Mouse (Mus musculus): ENCODE measurements at regions not wholly inside any gene's neighbourhood (a gene's known extent, or its start where the extent isn't known, plus 50 kb on each side); places are given as distances from the start of the nearest gene placed in this dataset.

- Histone ChIP-seq H3K4me3 (ENCODE audit: low read length) (no peak overlapping the region), H3K9me3 (ENCODE audit: control insufficient read depth, low read length) (no peaks in the 10 kb centered on the region), H3K36me3 (ENCODE audit: control insufficient read depth, insufficient read depth, low read length) (no peaks in the 10 kb centered on the region), H3K27me3 (ENCODE audit: control insufficient read depth, insufficient read depth, low read length) (0 out of 2 replicates have a peak, but pooled peaks cover 7% of the 10 kb centered on the region), H3K4me1 (ENCODE audit: control insufficient read depth, insufficient read depth, low read length) (0 out of 2 replicates have a peak, but pooled peaks cover 5% of the 10 kb centered on the region), H3K9ac (ENCODE audit: low read depth, low read length) (no peak overlapping the region), H3K27ac (ENCODE audit: low read depth, low read length) (no peak overlapping the region), H3K4me2 (replicated peaks; ENCODE audit: low read depth, low read length) (no peak overlapping the region)
- peak; percentile 60 for ATAC-seq (ENCODE audit: low FRiP score, low TSS enrichment)
- 44% methylated on average over 15 of the region's 15 CpGs for WGBS
Measured at GRCm38 (mm10) chr8:8779931-8780330, 89.6 kb upstream of the Arglu1 start.

- Histone ChIP-seq H3K27ac (ENCODE audit: low read depth, low read length) (no peak overlapping the region), H3K27me3 (ENCODE audit: control insufficient read depth, insufficient read depth, low read length) (0 out of 2 replicates have a peak, but pooled peaks cover under 1% of the 10 kb centered on the region), H3K9ac (ENCODE audit: low read depth, low read length) (no peak overlapping the region), H3K36me3 (ENCODE audit: control insufficient read depth, insufficient read depth, low read length) (no peaks in the 10 kb centered on the region), H3K9me3 (ENCODE audit: control insufficient read depth, low read length) (no peaks in the 10 kb centered on the region), H3K4me3 (ENCODE audit: low read length) (no peak overlapping the region), H3K4me2 (replicated peaks; ENCODE audit: low read depth, low read length) (no peak overlapping the region), H3K4me1 (ENCODE audit: control insufficient read depth, insufficient read depth, low read length) (0 out of 2 replicates have a peak, but pooled peaks cover 8% of the 10 kb centered on the region)
- ATAC-seq (ENCODE audit: low FRiP score, low TSS enrichment): no peak
- 24% methylated on average over 5 of the region's 5 CpGs for WGBS
Measured at GRCm38 (mm10) chr8:8774496-8775015, 84.2 kb upstream of the Arglu1 start.

- WGBS: 68% methylated on average over 5 of the region's 5 CpGs
- Histone ChIP-seq H3K4me3 (ENCODE audit: low read length) (no peak overlapping the region), H3K4me2 (replicated peaks; ENCODE audit: low read depth, low read length) (no peak overlapping the region), H3K36me3 (ENCODE audit: control insufficient read depth, insufficient read depth, low read length) (no peaks in the 10 kb centered on the region), H3K4me1 (ENCODE audit: control insufficient read depth, insufficient read depth, low read length) (0 out of 2 replicates have a peak, but pooled peaks cover 4% of the 10 kb centered on the region), H3K27ac (ENCODE audit: low read depth, low read length) (no peak overlapping the region), H3K9ac (ENCODE audit: low read depth, low read length) (no peak overlapping the region), H3K27me3 (ENCODE audit: control insufficient read depth, insufficient read depth, low read length) (no peaks in the 10 kb centered on the region), H3K9me3 (ENCODE audit: control insufficient read depth, low read length) (no peaks in the 10 kb centered on the region)
- ATAC-seq (ENCODE audit: low FRiP score, low TSS enrichment): no peak
Measured at GRCm38 (mm10) chr8:8772424-8772823, 82.1 kb upstream of the Arglu1 start.

GRCm38 (mm10) chr8:8770397-8770796 lies 80.1 kb upstream of the Arglu1 start:
- 68% methylated on average over 8 of the region's 8 CpGs for WGBS
- Histone ChIP-seq H3K4me1 (ENCODE audit: control insufficient read depth, insufficient read depth, low read length) (0 out of 2 replicates have a peak, but pooled peaks cover 4% of the 10 kb centered on the region), H3K4me2 (replicated peaks; ENCODE audit: low read depth, low read length) (no peak overlapping the region), H3K36me3 (ENCODE audit: control insufficient read depth, insufficient read depth, low read length) (no peaks in the 10 kb centered on the region), H3K4me3 (ENCODE audit: low read length) (no peak overlapping the region), H3K27me3 (ENCODE audit: control insufficient read depth, insufficient read depth, low read length) (no peaks in the 10 kb centered on the region), H3K27ac (ENCODE audit: low read depth, low read length) (no peak overlapping the region), H3K9me3 (ENCODE audit: control insufficient read depth, low read length) (no peaks in the 10 kb centered on the region), H3K9ac (ENCODE audit: low read depth, low read length) (no peak overlapping the region)
- ATAC-seq (ENCODE audit: low FRiP score, low TSS enrichment): no peak

- ATAC-seq (ENCODE audit: low FRiP score, low TSS enrichment): no peak
- WGBS: 82% methylated on average over 12 of the region's 12 CpGs
Measured at GRCm38 (mm10) chr8:8762354-8762753, 72.0 kb upstream of the Arglu1 start.

GRCm38 (mm10) chr8:8758283-8758682 lies 68.0 kb upstream of the Arglu1 start:
- ATAC-seq (ENCODE audit: low FRiP score, low TSS enrichment): no peak

More at GRCm38 (mm10) chr8:8762354-8762753, 72.0 kb upstream of the Arglu1 start:
- Histone ChIP-seq H3K27ac (ENCODE audit: low read depth, low read length) (no peak overlapping the region), H3K4me2 (replicated peaks; ENCODE audit: low read depth, low read length) (no peak overlapping the region), H3K36me3 (ENCODE audit: control insufficient read depth, insufficient read depth, low read length) (no peaks in the 10 kb centered on the region), H3K27me3 (ENCODE audit: control insufficient read depth, insufficient read depth, low read length) (no peaks in the 10 kb centered on the region), H3K4me1 (ENCODE audit: control insufficient read depth, insufficient read depth, low read length) (no peaks in the 10 kb centered on the region), H3K9me3 (ENCODE audit: control insufficient read depth, low read length) (no peaks in the 10 kb centered on the region), H3K4me3 (ENCODE audit: low read length) (no peak overlapping the region), H3K9ac (ENCODE audit: low read depth, low read length) (no peak overlapping the region)

GRCm38 (mm10) chr8:8751208-8751607 lies 60.9 kb upstream of the Arglu1 start:
- 89% methylated on average over 15 of the region's 15 CpGs for WGBS
- Histone ChIP-seq H3K27ac (ENCODE audit: low read depth, low read length) (no peak overlapping the region), H3K27me3 (ENCODE audit: control insufficient read depth, insufficient read depth, low read length) (no peaks in the 10 kb centered on the region)

More at GRCm38 (mm10) chr8:8758283-8758682, 68.0 kb upstream of the Arglu1 start:
- Histone ChIP-seq H3K36me3 (ENCODE audit: control insufficient read depth, insufficient read depth, low read length) (no peaks in the 10 kb centered on the region), H3K27ac (ENCODE audit: low read depth, low read length) (no peak overlapping the region), H3K4me1 (ENCODE audit: control insufficient read depth, insufficient read depth, low read length) (no peaks in the 10 kb centered on the region), H3K27me3 (ENCODE audit: control insufficient read depth, insufficient read depth, low read length) (no peaks in the 10 kb centered on the region), H3K9me3 (ENCODE audit: control insufficient read depth, low read length) (no peaks in the 10 kb centered on the region), H3K4me3 (ENCODE audit: low read length) (no peak overlapping the region), H3K4me2 (replicated peaks; ENCODE audit: low read depth, low read length) (no peak overlapping the region), H3K9ac (ENCODE audit: low read depth, low read length) (no peak overlapping the region)
- WGBS: 84% methylated on average over 8 of the region's 8 CpGs

GRCm38 (mm10) chr8:8746691-8747090 lies 56.4 kb upstream of the Arglu1 start:
- no peak overlapping the region for H3K4me2 ChIP-seq (replicated peaks; ENCODE audit: low read depth, low read length)
- H3K27ac ChIP-seq (ENCODE audit: low read depth, low read length): no peak overlapping the region
- no peaks in the 10 kb centered on the region for H3K9me3 ChIP-seq (ENCODE audit: control insufficient read depth, low read length)
- no peak for ATAC-seq (ENCODE audit: low FRiP score, low TSS enrichment)
- no peak overlapping the region for H3K9ac ChIP-seq (ENCODE audit: low read depth, low read length)
- 88% methylated on average over 1 of the region's 1 CpGs for WGBS
- H3K4me3 ChIP-seq (ENCODE audit: low read length): no peak overlapping the region
- H3K36me3 ChIP-seq (ENCODE audit: control insufficient read depth, insufficient read depth, low read length): no peaks in the 10 kb centered on the region
- H3K27me3 ChIP-seq (ENCODE audit: control insufficient read depth, insufficient read depth, low read length): no peaks in the 10 kb centered on the region
- no peaks in the 10 kb centered on the region for H3K4me1 ChIP-seq (ENCODE audit: control insufficient read depth, insufficient read depth, low read length)

More at GRCm38 (mm10) chr8:8751208-8751607, 60.9 kb upstream of the Arglu1 start:
- no peak overlapping the region for H3K9ac ChIP-seq (ENCODE audit: low read depth, low read length)
- no peak overlapping the region for H3K4me2 ChIP-seq (replicated peaks; ENCODE audit: low read depth, low read length)
- H3K4me3 ChIP-seq (ENCODE audit: low read length): no peak overlapping the region
- no peaks in the 10 kb centered on the region for H3K36me3 ChIP-seq (ENCODE audit: control insufficient read depth, insufficient read depth, low read length)
- no peaks in the 10 kb centered on the region for H3K9me3 ChIP-seq (ENCODE audit: control insufficient read depth, low read length)
- H3K4me1 ChIP-seq (ENCODE audit: control insufficient read depth, insufficient read depth, low read length): no peaks in the 10 kb centered on the region
- no peak for ATAC-seq (ENCODE audit: low FRiP score, low TSS enrichment)

- no peaks in the 10 kb centered on the region for H3K27me3 ChIP-seq (ENCODE audit: control insufficient read depth, insufficient read depth, low read length)
- H3K27ac ChIP-seq (ENCODE audit: low read depth, low read length): no peak overlapping the region
- H3K36me3 ChIP-seq (ENCODE audit: control insufficient read depth, insufficient read depth, low read length): no peaks in the 10 kb centered on the region
- WGBS: 68% methylated on average over 9 of the region's 9 CpGs
- H3K9ac ChIP-seq (ENCODE audit: low read depth, low read length): no peak overlapping the region
- no peak for ATAC-seq (ENCODE audit: low FRiP score, low TSS enrichment)
- no peaks in the 10 kb centered on the region for H3K4me1 ChIP-seq (ENCODE audit: control insufficient read depth, insufficient read depth, low read length)
- no peak overlapping the region for H3K4me2 ChIP-seq (replicated peaks; ENCODE audit: low read depth, low read length)
- H3K4me3 ChIP-seq (ENCODE audit: low read length): no peak overlapping the region
- no peaks in the 10 kb centered on the region for H3K9me3 ChIP-seq (ENCODE audit: control insufficient read depth, low read length)
Measured at GRCm38 (mm10) chr8:8745615-8746285, 55.4 kb upstream of the Arglu1 start.
